Mouse (Mus musculus): ENCODE results near the gene Mpped2. TPM values are rescaled to one million over a fixed set of nuclear protein-coding genes. Genes with fewer than 3 reads are reported as not detected.

Mpped2 gene
- total RNA-seq, 1 experiment, result 3.3 TPM

DNA sequence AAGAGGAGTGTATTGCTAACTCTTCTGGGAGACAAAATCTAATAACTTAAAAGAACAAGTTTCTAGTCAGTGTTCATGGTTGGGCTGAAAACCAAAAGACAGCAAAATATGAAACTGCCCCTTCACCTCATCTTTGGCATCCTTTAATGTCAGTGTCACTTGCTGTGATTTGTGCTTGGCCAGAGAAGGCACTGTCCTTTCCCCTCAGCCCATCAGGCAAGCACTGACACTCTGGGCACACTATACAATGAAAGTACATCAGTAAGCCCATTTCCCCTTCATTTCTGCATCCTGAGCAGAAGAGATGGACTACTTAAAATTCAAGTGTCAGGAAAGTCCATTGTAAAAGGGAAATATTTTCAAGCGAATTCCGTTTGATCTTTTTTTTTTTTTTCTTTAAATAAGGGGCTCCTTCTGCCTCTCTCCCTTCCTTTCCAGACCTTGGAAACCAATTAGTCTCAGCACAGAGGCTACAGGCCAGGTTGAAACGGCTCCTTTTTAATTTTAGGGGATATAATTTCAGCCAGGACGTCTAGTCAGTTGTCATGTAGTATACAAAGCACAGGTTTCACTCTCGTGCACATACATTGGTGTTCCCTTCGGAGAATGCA lies 1.2 kb upstream of the Mpped2 start:
- Histone ChIP-seq H3K4me3 (ENCODE audit: insufficient read depth in 1 of 2, low read depth in 1 of 2, low read length in 2 of 2, poor library complexity in 1 of 2, severe bottlenecking in 1 of 2) (no peak overlapping the region), H3K36me3 (ENCODE audit: control insufficient read depth, insufficient read depth, low read length, poor library complexity, severe bottlenecking) (no peaks in the 10 kb centered on the region), H3K9me3 (ENCODE audit: control insufficient read depth, insufficient read depth, low read depth, low read length) (no peaks in the 10 kb centered on the region), H3K27ac (ENCODE audit: insufficient read depth, low read depth, low read length, poor library complexity, severe bottlenecking) (no peak overlapping the region), H3K9ac (ENCODE audit: insufficient read depth, low read depth, low read length, poor library complexity, severe bottlenecking) (no peak overlapping the region), H3K4me1 (ENCODE audit: control insufficient read depth in 2 of 2, insufficient read depth in 2 of 2, low read length in 2 of 2, poor library complexity in 1 of 2) (0 out of 4 replicates have a peak, but pooled peaks cover 0 to 3% of the 10 kb centered on the region in 2 experiments)
- no peak for DNase-seq (ENCODE audit: low read depth, low spot score)
- TF ChIP-seq ZNF384 (IDR thresholded peaks at IDR 0.05; ENCODE audit: low read depth, low read length), result peak; percentile 65; the same call in 1 of the 2 replicates
- TF ChIP-seq CHD2 (IDR thresholded peaks at IDR 0.05; ENCODE audit: low read depth, low read length), result no peak
- in situ Hi-C loops (cut with MboI; ENCODE audit: low sequenced_read_pairs in 2 of 2, unreplicated experiment in 2 of 2), result no loop called here

DNA sequence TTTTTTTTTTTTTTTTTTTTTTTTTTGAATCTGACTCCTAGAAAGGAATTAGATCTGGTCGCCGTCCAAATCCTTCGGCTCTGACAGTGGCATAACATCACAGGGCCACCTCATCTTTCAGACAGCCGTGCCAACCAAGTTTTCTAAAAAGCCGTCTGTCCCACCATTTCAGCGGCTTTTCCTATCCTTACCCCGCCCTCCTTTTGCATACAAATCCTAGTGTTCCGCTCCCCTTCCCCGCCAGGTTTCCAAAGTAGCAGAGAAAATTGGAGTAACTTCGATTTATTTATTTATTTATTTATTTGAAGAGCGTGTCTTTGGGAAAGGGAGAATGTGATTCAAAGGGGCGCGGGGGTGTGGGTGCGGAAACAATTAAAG lies 675 bp upstream of the Mpped2 start:
- TF ChIP-seq CHD2 (IDR thresholded peaks at IDR 0.05; ENCODE audit: low read depth, low read length) (no peak), ZNF384 (IDR thresholded peaks at IDR 0.05; ENCODE audit: low read depth, low read length) (no peak; the same call in 1 of the 2 replicates), MAFK (IDR thresholded peaks at IDR 0.05; ENCODE audit: insufficient read depth, low read depth, low read length) (no peak), ZC3H11A (IDR thresholded peaks at IDR 0.05; ENCODE audit: borderline replicate concordance, low read depth, low read length) (no peak), HCFC1 (IDR thresholded peaks at IDR 0.05; ENCODE audit: borderline replicate concordance, insufficient read depth, low read length) (no peak)
- Histone ChIP-seq H3K36me3 (ENCODE audit: control insufficient read depth, insufficient read depth, low read length, poor library complexity, severe bottlenecking) (no peaks in the 10 kb centered on the region), H3K4me3 (ENCODE audit: insufficient read depth in 1 of 2, low read depth in 1 of 2, low read length in 2 of 2, poor library complexity in 1 of 2, severe bottlenecking in 1 of 2) (peak overlapping the region in 1 of 2 experiments; percentile 79; a peak in 2 of 4 replicates), H3K9ac (ENCODE audit: insufficient read depth, low read depth, low read length, poor library complexity, severe bottlenecking) (no peak overlapping the region), H3K9me3 (ENCODE audit: control insufficient read depth, insufficient read depth, low read depth, low read length) (no peaks in the 10 kb centered on the region), H3K4me1 (ENCODE audit: control insufficient read depth in 2 of 2, insufficient read depth in 2 of 2, low read length in 2 of 2, poor library complexity in 1 of 2) (0 out of 4 replicates have a peak, but pooled peaks cover 0 to 3% of the 10 kb centered on the region in 2 experiments), H3K27ac (ENCODE audit: insufficient read depth, low read depth, low read length, poor library complexity, severe bottlenecking) (no peak overlapping the region)
- in situ Hi-C loops (cut with MboI; ENCODE audit: low sequenced_read_pairs in 2 of 2, unreplicated experiment in 2 of 2), result no loop called here
- DNase-seq (ENCODE audit: low read depth, low spot score), result no peak

DNA sequence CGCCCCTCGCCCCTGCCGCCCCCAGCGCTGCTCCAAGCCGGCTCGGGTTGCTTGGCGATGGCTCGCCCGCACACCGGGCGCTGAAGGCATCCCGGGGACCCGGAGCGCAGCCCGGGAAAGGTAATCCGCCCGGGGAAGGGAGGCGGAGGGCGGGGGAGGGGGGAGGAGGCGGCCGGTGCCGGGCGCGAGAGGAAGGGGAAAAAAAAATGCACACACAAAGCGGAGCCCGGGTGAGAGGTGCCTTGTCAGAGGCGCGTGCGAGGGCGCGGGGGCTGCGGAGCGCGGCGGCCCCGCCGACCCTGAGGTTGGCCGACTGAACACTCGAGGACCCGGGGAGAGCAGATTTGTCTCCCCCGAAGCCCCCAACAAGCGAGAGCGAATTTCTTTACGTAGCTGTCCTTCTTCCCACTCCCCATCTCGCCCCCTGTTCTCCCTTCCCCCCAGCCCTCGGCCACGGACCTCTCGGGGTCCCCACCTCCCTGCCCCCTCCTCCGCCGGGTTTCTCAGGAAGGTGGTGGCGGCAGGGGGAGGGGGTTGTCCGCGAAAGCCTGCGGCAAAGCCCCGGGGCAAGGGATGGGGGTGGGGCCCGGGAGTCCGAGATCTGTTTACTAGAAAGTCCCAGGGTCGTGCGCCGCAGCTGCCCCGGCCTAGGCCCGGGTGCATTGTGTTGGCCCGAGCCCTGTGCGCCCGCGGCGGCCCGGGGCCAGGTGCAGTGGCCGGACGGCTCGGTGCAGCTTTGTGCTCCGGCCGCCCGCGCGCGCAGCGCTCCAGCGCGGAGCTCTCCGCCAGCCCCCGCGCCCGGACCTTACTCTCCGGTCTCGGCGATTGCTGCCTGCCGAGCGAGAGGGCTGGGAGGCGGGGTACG lies 865 bp downstream of the Mpped2 start:
- in situ Hi-C loops (cut with MboI; ENCODE audit: low sequenced_read_pairs in 2 of 2, unreplicated experiment in 2 of 2), result no loop called here
- Histone ChIP-seq H3K9ac (ENCODE audit: insufficient read depth, low read depth, low read length, poor library complexity, severe bottlenecking) (peak overlapping the region; percentile 62), H3K4me1 (ENCODE audit: control insufficient read depth in 2 of 2, insufficient read depth in 2 of 2, low read length in 2 of 2, poor library complexity in 1 of 2) (0 out of 4 replicates have a peak, but pooled peaks cover 0 to 3% of the 10 kb centered on the region in 2 experiments), H3K36me3 (ENCODE audit: control insufficient read depth, insufficient read depth, low read length, poor library complexity, severe bottlenecking) (no peaks in the 10 kb centered on the region), H3K27ac (ENCODE audit: insufficient read depth, low read depth, low read length, poor library complexity, severe bottlenecking) (peak overlapping the region; percentile 61), H3K4me3 (ENCODE audit: insufficient read depth in 1 of 2, low read depth in 1 of 2, low read length in 2 of 2, poor library complexity in 1 of 2, severe bottlenecking in 1 of 2) (peak overlapping the region; percentile 70 to 79), H3K9me3 (ENCODE audit: control insufficient read depth, insufficient read depth, low read depth, low read length) (no peaks in the 10 kb centered on the region)
- peak; percentile 64 for DNase-seq (ENCODE audit: low read depth, low spot score)
- TF ChIP-seq CHD2 (IDR thresholded peaks at IDR 0.05; ENCODE audit: low read depth, low read length) (no peak), MAFK (IDR thresholded peaks at IDR 0.05; ENCODE audit: insufficient read depth, low read depth, low read length) (no peak), HCFC1 (IDR thresholded peaks at IDR 0.05; ENCODE audit: borderline replicate concordance, insufficient read depth, low read length) (no peak), ZC3H11A (IDR thresholded peaks at IDR 0.05; ENCODE audit: borderline replicate concordance, low read depth, low read length) (no peak), ZNF384 (IDR thresholded peaks at IDR 0.05; ENCODE audit: low read depth, low read length) (no peak)

DNA sequence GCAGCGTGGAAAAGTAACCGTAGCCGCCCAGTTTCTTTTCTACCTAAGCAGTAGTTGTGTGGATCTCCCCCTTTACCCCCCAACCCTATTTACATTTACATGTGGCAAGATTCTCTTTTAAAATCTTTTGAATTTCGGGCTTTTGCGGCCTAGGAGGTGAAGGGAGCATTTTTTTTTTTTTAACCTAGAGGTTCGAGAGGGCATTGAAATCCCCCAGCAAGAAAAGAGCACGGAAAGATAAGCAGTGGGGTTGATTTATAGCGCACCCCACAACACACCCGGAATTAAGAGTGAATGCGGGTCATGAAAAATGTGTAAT lies 1.5 kb downstream of the Mpped2 start:
- Histone ChIP-seq H3K9ac (ENCODE audit: insufficient read depth, low read depth, low read length, poor library complexity, severe bottlenecking) (peak overlapping the region; percentile 62), H3K36me3 (ENCODE audit: control insufficient read depth, insufficient read depth, low read length, poor library complexity, severe bottlenecking) (peaks cover 2% of the 10 kb centered on the region; the same call in 1 of the 2 replicates), H3K4me3 (ENCODE audit: insufficient read depth in 1 of 2, low read depth in 1 of 2, low read length in 2 of 2, poor library complexity in 1 of 2, severe bottlenecking in 1 of 2) (peak overlapping the region; percentile 70 to 79), H3K9me3 (ENCODE audit: control insufficient read depth, insufficient read depth, low read depth, low read length) (no peaks in the 10 kb centered on the region), H3K27ac (ENCODE audit: insufficient read depth, low read depth, low read length, poor library complexity, severe bottlenecking) (no peak overlapping the region), H3K4me1 (ENCODE audit: control insufficient read depth in 2 of 2, insufficient read depth in 2 of 2, low read length in 2 of 2, poor library complexity in 1 of 2) (0 out of 4 replicates have a peak, but pooled peaks cover 0 to 3% of the 10 kb centered on the region in 2 experiments)
- TF ChIP-seq ZC3H11A (IDR thresholded peaks at IDR 0.05; ENCODE audit: borderline replicate concordance, low read depth, low read length) (no peak), MAFK (IDR thresholded peaks at IDR 0.05; ENCODE audit: insufficient read depth, low read depth, low read length) (no peak), ZNF384 (IDR thresholded peaks at IDR 0.05; ENCODE audit: low read depth, low read length) (peak; percentile 79), CHD2 (IDR thresholded peaks at IDR 0.05; ENCODE audit: low read depth, low read length) (no peak), HCFC1 (IDR thresholded peaks at IDR 0.05; ENCODE audit: borderline replicate concordance, insufficient read depth, low read length) (no peak)
- in situ Hi-C loops (cut with MboI; ENCODE audit: low sequenced_read_pairs in 2 of 2, unreplicated experiment in 2 of 2), result no loop called here
- DNase-seq (ENCODE audit: low read depth, low spot score), result no peak

Data from ES-E14 (cell line).